ENCODE assay signal across 8 mouse cellular contexts in genomic region chr15:102350138-102350941, GRCm38 (mm10). TPM values are rescaled to one million over a fixed set of nuclear protein-coding genes. Genes with fewer than 3 reads are reported as not detected.
DNase-seq lines count a peak whose midpoint lies in the region; ATAC-seq and TF ChIP-seq lines count a peak whose summit lies in the region.

Aaas (minus strand) TSS chr15:102350771.

- H3K9me3 ChIP-seq in megakaryocyte, embryonic 14.5 days = no peaks in the 10 kb centered on the region

- peak; percentile 71 for TF ChIP-seq CTCF in cortical plate, adult 2 months (IDR thresholded peaks at IDR 0.05; ENCODE audit: extremely low read depth, insufficient read depth, low read length)

- no peak within 1 kb of the TSS for H3K27ac ChIP-seq in cortical plate, adult 2 months (ENCODE audit: insufficient read depth, low read length)

- peaks cover 4% of the 10 kb centered on the region; the same call in 1 of the 2 replicates for H3K4me1 ChIP-seq in cortical plate, adult 2 months (ENCODE audit: control insufficient read depth, insufficient read depth, low read length)
- H3K4me1 ChIP-seq in megakaryocyte, embryonic 14.5 days = peaks cover 53% of the 10 kb centered on the region

- peaks cover 9% of the 10 kb centered on the region for H3K27me3 ChIP-seq in megakaryocyte, embryonic 14.5 days (replicated peaks)

- peaks cover 31% of the 10 kb centered on the region for H3K36me3 ChIP-seq in megakaryocyte, embryonic 14.5 days (replicated peaks; ENCODE audit: low read length)

- peak; percentile 95 for ATAC-seq in activated CD4-positive, CD25-positive, alpha-beta regulatory T cell, adult 4 months

- TF ChIP-seq POLR2A in cortical plate, adult 2 months (IDR thresholded peaks at IDR 0.05; ENCODE audit: extremely low read depth, insufficient read depth, low read length) = peak; percentile 68; the same call in 1 of the 2 replicates

- peak within 1 kb of the TSS; percentile 47 for H3K4me3 ChIP-seq in cortical plate, adult 2 months (ENCODE audit: insufficient read depth, low read length)
- H3K4me3 ChIP-seq in megakaryocyte, embryonic 14.5 days (replicated peaks) = peak within 1 kb of the TSS; percentile 96

- DNase-seq in gastrocnemius, adult 8-10 months (ENCODE audit: low spot score in 2 of 2) = peak; percentile 85 to 92
- DNase-seq in hindlimb bud, embryonic 11.5 days (ENCODE audit: extremely low spot score, low read depth, low spot score) = peak; percentile 88
- DNase-seq in left cerebral cortex, adult 8-10 months (ENCODE audit: low spot score in 2 of 2) = peak; percentile 87 to 90
- peak; percentile 97 for DNase-seq in right cerebral cortex, postnatal 10 days (ENCODE audit: low spot score in 2 of 2)
- DNase-seq in urinary bladder, postnatal 25 days (ENCODE audit: low spot score) = peak; percentile 95

RNA-seq across cellular contexts. Expression of gene Aaas, which starts in this region (rescaled TPM):
- 10 to 100 TPM; 45.7 to 48.7 TPM for polyA plus RNA-seq in activated CD4-positive, CD25-positive, alpha-beta regulatory T cell, adult 4 months (2017; shearing (Covaris generic))
- polyA plus RNA-seq in cortical plate, adult 2 months (2012; rRNA removed) = 20.2 and 23.2 TPM in 2 replicates
- 1 to 10 TPM; 5.3 to 7.5 (median 6.8) TPM for total RNA-seq in gastrocnemius, adult 8-10 months (2022)
- total RNA-seq in left cerebral cortex, adult 8-10 months (2022) = 10 to 100 TPM; 20.1 to 25.3 (median 22.2) TPM
- polyA plus RNA-seq in megakaryocyte, embryonic 14.5 days (2012; ENCODE audit: insufficient read depth, low replicate concordance) = 51.2 and 84.3 TPM in 2 replicates
